Mouse (Mus musculus): ENCODE measurements around the gene Ccr3. TPM values are rescaled to one million over a fixed set of nuclear protein-coding genes. Genes with fewer than 3 reads are reported as not detected.

Gene Ccr3
- 1 to 10 TPM; 1.4 to 1.8 TPM for polyA plus RNA-seq (2017; shearing (Covaris generic))

DNA sequence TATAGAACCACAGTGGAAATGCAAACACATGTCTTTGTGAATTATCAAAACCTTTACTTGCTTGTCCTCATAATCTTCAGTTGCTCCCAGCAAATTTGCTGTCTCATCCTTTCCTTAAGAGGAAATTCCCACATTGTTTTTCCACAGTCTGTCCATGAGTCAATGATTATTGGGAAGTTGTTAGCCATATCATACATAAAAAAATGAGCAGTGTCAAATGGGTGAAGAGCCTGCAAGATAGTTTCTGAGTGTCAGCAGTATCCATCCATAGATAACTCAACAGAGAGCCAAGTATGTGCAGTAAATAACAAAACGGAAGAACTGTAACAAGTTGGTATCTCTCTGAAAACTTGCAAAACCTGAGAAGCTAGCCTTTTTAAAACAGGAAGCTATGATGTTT lies at the start of gene Ccr3:
TSS of gene Ccr3 (plus strand) at position 301 of the 400 bp plus-strand sequence.

DNA sequence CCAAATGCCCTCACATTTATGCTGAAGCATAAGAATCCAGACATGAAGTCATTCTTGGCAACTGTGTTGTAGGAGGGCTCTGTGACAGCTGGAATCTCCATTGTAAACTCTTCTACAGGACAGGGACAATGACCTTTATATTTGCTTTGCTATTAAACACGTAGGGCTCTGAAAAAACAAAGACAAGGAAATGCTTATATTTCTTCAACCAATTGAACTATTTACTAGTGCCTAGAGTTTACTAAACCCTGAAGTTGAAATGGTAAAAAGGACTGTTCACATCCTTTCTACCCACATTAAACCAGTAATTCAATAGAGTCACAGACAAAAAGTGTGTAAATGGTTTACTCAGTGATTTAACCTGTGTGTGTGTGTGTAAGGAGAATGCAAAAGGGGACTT lies 43.5 kb upstream of the Ccr3 start, which contains the start of gene Ccr1l1:
TSS of gene Ccr1l1 (minus strand) at position 101 of the 400 bp plus-strand sequence.

Other genes with a start within 250 kb of the Ccr3 start
- gene Cxcr6, start 215.5 kb upstream of the Ccr3 start, polyA plus RNA-seq (2017; shearing (Covaris generic)) = 100 to 1,000 TPM in 1 of 2 experiments, 10 to 100 TPM in 1; 18.8 to 288 TPM
- gene Fyco1, start 170.1 kb upstream of the Ccr3 start, polyA plus RNA-seq (2017; shearing (Covaris generic)) = 10 to 100 TPM; 37.2 to 44.6 TPM
- gene Xcr1, start 159.9 kb upstream of the Ccr3 start, polyA plus RNA-seq (2017; shearing (Covaris generic)) = 1 to 10 TPM in 1 of 2 experiments, under 1 TPM in 1; 0.24 to 2.7 TPM
- gene Ccr1, start 53.3 kb upstream of the Ccr3 start, polyA plus RNA-seq (2017; shearing (Covaris generic)) = under 1 TPM; 0.32 to 0.43 TPM
- gene Ccr1l1, start 43.6 kb upstream of the Ccr3 start, polyA plus RNA-seq (2017; shearing (Covaris generic)) = 1 to 10 TPM in 1 of 2 experiments, not detected in 1; 1.4 TPM
- gene Ccr2, start 80.0 kb downstream of the Ccr3 start, polyA plus RNA-seq (2017; shearing (Covaris generic)) = 100 to 1,000 TPM in 1 of 2 experiments, 10 to 100 TPM in 1; 24.3 to 157 TPM
- 10 to 100 TPM in 1 of 2 experiments, 1 to 10 TPM in 1; 5.5 to 10.8 TPM for gene Ccr5, start 99.6 kb downstream of the Ccr3 start, polyA plus RNA-seq (2017; shearing (Covaris generic))